Mouse (Mus musculus) E14TG2a.4 (cell line): ENCODE measurements at regions not wholly inside any gene's neighbourhood (a gene's known extent, or its start where the extent isn't known, plus 50 kb on each side); places are given as distances from the start of the nearest gene placed in this dataset.

Experiments
- CTCF ChIP-seq: conservative IDR thresholded peaks from 2 replicates; pipeline ENCODE4 v1.5.1; 2014; ENCODE audit warnings: low read length
- NANOG ChIP-seq: IDR thresholded peaks from 2 replicates; pipeline ENCODE4 v1.6.1; 2014; ENCODE audit warnings: borderline replicate concordance, low read length, mixed read lengths
- POU5F1 ChIP-seq: IDR thresholded peaks from 2 replicates; pipeline ENCODE4 v1.6.1; 2014; ENCODE audit warnings: low read length, borderline replicate concordance

DNA sequence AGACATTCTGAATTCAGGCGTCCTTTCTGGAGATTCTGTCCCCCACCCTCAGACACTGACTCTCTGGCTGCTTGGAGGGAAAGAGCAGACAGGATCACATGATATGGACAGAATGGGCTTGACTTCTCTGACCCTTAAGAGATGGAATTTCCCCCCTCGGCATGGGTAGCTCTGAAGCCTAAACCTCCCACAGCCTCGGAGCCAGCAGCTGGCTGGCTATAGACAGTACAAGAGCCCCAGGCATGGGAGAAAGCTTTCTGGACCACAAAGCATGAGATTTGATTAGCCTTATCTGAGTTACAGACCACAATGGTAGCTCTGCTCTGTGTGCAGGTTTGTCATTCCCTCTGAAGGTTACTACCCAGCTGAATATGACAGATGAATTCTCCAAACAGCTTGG lies 156.1 kb upstream of the Sstr4 start:
- TF ChIP-seq CTCF (no peak), NANOG (no peak), POU5F1 (no peak)
